Mouse (Mus musculus) embryo, embryonic 9.5 days (tissue): ENCODE results near the gene Acer1.
A peak's percentile ranks its signal among the peaks of the same experiment; 100 is the strongest.

Source experiments
- DNase-seq: peaks from one replicate; pipeline ENCODE4 v3.0.0-alpha.2; 2017; ENCODE audit errors: extremely low spot score

Gene Acer1

GRCm38 (mm10) chr17:56982013-56982412, at the start of gene Acer1:
Gene Acer1, minus strand, starts transcription at chr17:56982126.
- no peak for DNase-seq

- peak; percentile 65 for DNase-seq
Observed at GRCm38 (mm10) chr17:57030931-57031660, 49.2 kb upstream of the Acer1 start, which contains the start of gene Khsrp. Gene Khsrp, minus strand, starts transcription at chr17:57031522.

GRCm38 (mm10) chr17:57029691-57030090, 47.8 kb upstream of the Acer1 start:
- no peak for DNase-seq

DNA sequence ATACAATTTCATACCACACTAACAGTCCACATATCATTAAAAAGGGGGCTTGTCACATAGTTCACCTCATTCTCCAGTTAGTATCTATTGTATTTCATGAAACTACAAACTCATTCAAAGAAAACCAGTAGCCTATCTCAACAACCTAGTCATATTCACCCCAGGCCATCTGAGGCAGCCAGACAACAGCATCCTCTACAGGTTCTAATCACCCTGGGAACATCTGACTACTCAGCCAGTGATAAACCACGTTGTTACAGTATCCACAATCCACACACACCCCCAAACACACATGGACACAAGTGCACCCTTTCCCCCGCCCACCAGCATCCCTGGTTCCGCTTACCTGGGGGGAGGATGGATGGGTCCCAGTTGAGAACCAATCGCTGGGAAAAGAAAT, 45.5 kb upstream of the Acer1 start:
- DNase-seq, result no peak

GRCm38 (mm10) chr17:57020960-57021359, 39.0 kb upstream of the Acer1 start:
- DNase-seq, result no peak

- DNase-seq, result no peak
Observed at GRCm38 (mm10) chr17:57019693-57020092, 37.8 kb upstream of the Acer1 start.

DNA sequence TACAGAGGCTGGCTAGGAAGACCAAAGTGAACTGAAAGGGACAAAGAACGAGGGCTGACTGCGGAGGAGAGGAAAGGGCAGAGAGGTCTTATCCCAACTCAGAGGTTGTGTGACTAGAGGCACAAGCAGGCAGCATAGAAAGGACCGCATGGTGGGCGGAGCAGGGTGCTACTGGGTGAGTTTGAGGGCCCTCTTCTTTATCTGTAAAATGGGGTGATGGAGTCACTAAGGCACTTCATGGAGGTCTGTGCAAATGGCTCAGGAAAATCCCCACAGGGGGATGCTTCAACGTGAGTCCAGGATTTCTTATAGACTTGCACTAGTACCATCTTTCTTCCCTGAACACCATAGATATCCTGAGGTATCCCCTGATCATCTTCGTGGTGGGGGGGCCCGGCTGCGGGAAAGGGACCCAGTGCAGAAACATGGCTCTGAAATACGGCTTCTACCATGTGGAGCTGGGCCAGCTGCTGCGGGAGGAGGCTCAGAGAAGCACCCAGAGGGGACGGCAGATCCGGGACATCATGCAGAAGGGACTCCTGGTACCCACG, 30.4 kb upstream of the Acer1 start:
- no peak for DNase-seq

GRCm38 (mm10) chr17:57011236-57012141, 29.6 kb upstream of the Acer1 start, which contains the start of the genes Gtf2f1 and Gm17949:
Gene Gtf2f1, minus strand, starts transcription at chr17:57011288.
Gene Gm17949, plus strand, starts transcription at chr17:57011469.
- peak; percentile 98 for DNase-seq

- DNase-seq, result no peak
Observed at GRCm38 (mm10) chr17:57010911-57011235, 28.9 kb upstream of the Acer1 start.

- no peak for DNase-seq
Observed at GRCm38 (mm10) chr17:57007137-57007905, 25.4 kb upstream of the Acer1 start.

DNA sequence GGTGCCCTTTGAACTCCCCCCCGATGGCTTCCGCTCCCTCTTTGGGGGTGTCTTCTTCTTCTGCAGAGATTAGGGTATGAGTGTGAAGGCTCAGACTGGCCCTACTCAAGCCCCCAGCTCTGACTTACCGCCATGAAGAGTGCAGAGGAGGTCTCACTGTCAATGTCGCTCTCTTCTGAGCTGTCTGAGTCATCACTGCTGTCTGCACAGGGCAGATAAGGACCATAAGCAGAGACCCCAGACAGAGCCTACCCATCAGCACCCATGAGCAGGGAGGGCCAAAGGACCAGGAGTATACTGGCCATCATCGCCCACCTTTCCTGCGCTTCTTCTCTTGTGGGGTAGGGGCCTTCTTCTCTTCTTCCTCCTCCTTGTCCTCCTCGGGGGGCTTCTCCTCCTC, 22.1 kb upstream of the Acer1 start:
- DNase-seq, result no peak

- no peak for DNase-seq
Observed at GRCm38 (mm10) chr17:57001228-57001627, 19.3 kb upstream of the Acer1 start.

GRCm38 (mm10) chr17:56999968-57000609, 18.2 kb upstream of the Acer1 start, which contains the start of gene Pspn:
Gene Pspn, minus strand, starts transcription at chr17:57000018.
- DNase-seq, result no peak

DNA sequence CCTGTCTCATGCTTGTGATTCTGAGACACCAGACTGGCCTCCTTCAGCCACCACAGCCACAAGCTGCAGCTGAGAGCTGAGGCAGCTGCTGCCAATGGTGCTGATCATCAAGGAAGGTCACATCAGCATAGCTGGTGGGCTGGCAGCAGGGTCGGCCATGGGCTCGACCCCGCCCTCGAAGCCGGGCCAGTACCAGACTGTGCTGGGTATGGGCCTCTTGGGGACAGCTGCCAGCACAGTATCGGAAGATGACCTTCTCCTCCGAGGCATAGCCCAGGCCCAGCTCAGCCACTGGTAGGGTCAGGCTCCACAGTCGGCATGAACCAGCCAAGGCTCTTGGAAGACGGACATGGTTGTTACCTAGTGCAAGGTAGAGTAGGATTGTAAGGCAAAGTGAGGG, 17.5 kb upstream of the Acer1 start:
- no peak for DNase-seq

- peak; percentile 95 for DNase-seq
Observed at GRCm38 (mm10) chr17:56997029-56997667, 15.2 kb upstream of the Acer1 start, which contains the start of gene Alkbh7. Gene Alkbh7, plus strand, starts transcription at chr17:56997339.

GRCm38 (mm10) chr17:56996506-56996905, 14.6 kb upstream of the Acer1 start:
- DNase-seq, result no peak

GRCm38 (mm10) chr17:56995046-56995445, 13.1 kb upstream of the Acer1 start:
- DNase-seq, result no peak

DNA sequence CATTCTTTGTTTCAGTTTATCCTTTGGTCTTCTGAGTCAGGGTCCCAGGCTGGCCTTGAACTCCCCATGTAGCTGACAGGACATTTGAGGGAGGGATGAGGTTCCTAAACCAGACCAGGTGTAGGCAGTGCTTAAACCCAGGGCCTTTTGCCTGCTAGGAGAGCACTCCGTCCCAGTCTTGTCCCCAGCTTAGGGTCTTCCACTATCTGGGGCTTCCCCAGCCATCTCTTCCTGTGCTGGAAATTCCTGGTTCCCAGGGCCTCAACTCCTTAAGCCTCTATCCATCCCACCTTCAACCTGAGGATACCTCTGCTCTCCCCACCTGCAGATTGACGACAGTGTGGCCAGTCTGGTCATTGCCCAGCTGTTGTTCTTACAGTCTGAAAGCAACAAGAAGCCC, 9.0 kb upstream of the Acer1 start:
- no peak for DNase-seq

DNA sequence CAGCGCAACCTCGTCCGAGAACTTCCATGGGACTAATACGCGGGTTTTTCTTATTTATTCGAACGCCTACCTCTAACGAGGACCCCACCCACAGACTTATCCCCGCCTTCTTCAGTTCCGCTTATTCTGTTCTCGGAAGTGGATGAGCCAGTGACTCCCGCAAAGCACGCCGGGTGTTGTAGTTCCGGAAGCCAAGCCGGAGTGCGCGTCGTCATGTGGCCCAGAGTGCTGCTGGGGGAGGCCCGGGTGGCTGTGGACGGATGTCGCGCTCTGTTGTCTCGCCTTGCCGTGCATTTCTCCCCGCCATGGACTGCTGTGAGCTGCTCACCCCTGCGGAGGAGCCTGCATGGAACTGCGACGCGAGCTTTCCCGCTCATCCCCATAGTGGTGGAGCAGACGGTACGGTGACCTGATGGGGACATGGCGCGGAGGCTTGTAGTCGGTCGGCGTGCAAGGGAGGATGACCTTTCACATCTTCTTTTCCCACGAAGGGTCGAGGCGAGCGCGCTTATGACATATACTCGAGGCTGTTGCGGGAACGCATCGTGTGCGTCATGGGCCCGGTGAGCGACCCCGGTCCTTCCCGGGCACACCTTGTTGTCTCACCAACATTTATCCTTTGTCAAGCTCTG, 8.3 kb upstream of the Acer1 start, which contains the start of gene Clpp:
TSS of gene Clpp (plus strand) at position 191 of the 632 bp plus-strand sequence.
- peak; percentile 96 for DNase-seq
